Mouse (Mus musculus) CH12.LX (cell line): ENCODE data around the gene Fkbp14.

Source experiments
- CHD2 ChIP-seq: IDR thresholded peaks from 2 replicates; pipeline ENCODE4 v1.6.1; 2011; ENCODE audit warnings: low read length, improper control_type of control experiment
- CTCF ChIP-seq, 2 experiments: IDR thresholded peaks in 1 of 2; conservative IDR thresholded peaks in 1 of 2; 2 replicates each; pipeline ENCODE4 v1.5.1; 2011 to 2012; ENCODE audit warnings: low read depth in 2 of 2, low read length in 2 of 2, improper control_type of control experiment in 1 of 2, inconsistent platforms in 1 of 2, mild to moderate bottlenecking in 1 of 2, moderate library complexity in 1 of 2
- POLR2A ChIP-seq: IDR thresholded peaks from 2 replicates; pipeline ENCODE4 v1.6.1; 2011; ENCODE audit warnings: low read depth, mild to moderate bottlenecking, improper control_type of control experiment, low read length
- TBP ChIP-seq: conservative IDR thresholded peaks from 2 replicates; pipeline ENCODE4 v1.6.1; 2011; ENCODE audit warnings: low read depth, low read length, improper control_type of control experiment
- USF1 ChIP-seq: IDR thresholded peaks from 2 replicates; pipeline ENCODE4 v1.6.1; 2014; ENCODE audit warnings: low read depth, mild to moderate bottlenecking, inconsistent platforms, low read length, improper control_type of control experiment

- TF ChIP-seq CTCF (conservative IDR thresholded peaks at IDR 0.05 in 1 of 2, IDR thresholded peaks at IDR 0.05 in 1 of 2; ENCODE audit: low read depth in 2 of 2, low read length in 2 of 2) (no peak), TBP (no peak), POLR2A (no peak), CHD2 (no peak), USF1 (no peak)
Observed at GRCm38 (mm10) chr6:54639877-54640276, 42.8 kb upstream of the Fkbp14 start.
